Mouse (Mus musculus) olfactory bulb, adult 2 months (tissue): ENCODE data around the gene Lrr1.

Source experiments
- CTCF ChIP-seq: fragments of 200-500 bp; IDR thresholded peaks from 2 replicates; pipeline ENCODE4 v1.5.1; 2012; ENCODE audit warnings: low read depth, mild to moderate bottlenecking, low read length, moderate library complexity; ENCODE audit not compliant: insufficient read depth
- POLR2A ChIP-seq: fragments of 200-500 bp; IDR thresholded peaks from 2 replicates; pipeline ENCODE4 v1.6.1; 2012; ENCODE audit warnings: mild to moderate bottlenecking, low read depth, low read length, moderate library complexity; ENCODE audit not compliant: insufficient read depth

GRCm38 (mm10) chr12:69139841-69140240, 28.8 kb upstream of the Lrr1 start:
- no peak for TF ChIP-seq CTCF
- no peak for TF ChIP-seq POLR2A
